Mouse (Mus musculus): ENCODE measurements at regions not wholly inside any gene's neighbourhood (a gene's known extent, or its start where the extent isn't known, plus 50 kb on each side); places are given as distances from the start of the nearest gene placed in this dataset.

DNA sequence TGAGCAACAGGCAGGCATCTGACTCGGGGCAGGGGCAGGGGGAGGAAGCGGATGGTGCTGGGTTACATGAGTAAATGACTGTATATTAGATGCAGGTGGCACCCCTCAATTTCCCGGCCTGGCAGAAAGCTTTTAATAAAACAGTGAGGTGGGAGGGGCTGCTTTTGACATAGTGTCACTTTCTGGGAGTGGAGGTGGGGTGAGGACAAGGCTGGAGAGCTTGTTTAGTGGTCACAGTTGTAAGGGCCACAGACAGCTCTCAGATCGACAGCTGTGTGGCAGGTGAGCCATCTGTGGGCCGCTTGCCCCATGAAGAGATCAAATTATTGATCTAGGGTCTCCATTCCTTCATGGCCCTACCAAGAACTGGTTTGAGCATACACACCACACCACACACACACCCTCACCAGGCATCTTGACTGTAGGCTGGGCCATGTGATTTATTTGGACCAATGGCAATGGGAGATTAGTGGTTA is 431.9 kb downstream of the Ccdc171 start:
- TF ChIP-seq TAL1 (IDR thresholded peaks at IDR 0.05; ENCODE audit: low read length): no peak
- no peak for TF ChIP-seq GATA1 (IDR thresholded peaks at IDR 0.05; ENCODE audit: low read length)
